In genomic region chr7:17062845-17063244, GRCm38 (mm10) we compare ENCODE assay signal across 7 mouse cellular contexts. TPM values are rescaled to one million over a fixed set of nuclear protein-coding genes. Genes with fewer than 3 reads are reported as not detected.
DNase-seq lines count a peak whose midpoint lies in the region; ATAC-seq and TF ChIP-seq lines count a peak whose summit lies in the region.

No protein-coding gene starts in this region.

- H3K9ac ChIP-seq in forebrain, embryonic 12.5 days: peak overlapping the region; percentile 53; the same call in 1 of the 2 replicates
- peak overlapping the region; percentile 73 for H3K9ac ChIP-seq in lung, postnatal 0 days (replicated peaks; ENCODE audit: low read depth)

- intact Hi-C loops in left cerebral cortex, postnatal 10 days (cut with DNase I): loop anchor here (5.0 kb wide), 2 partner anchors 46 to 111 kb away; no protein-coding TSS in a partner anchor

- no peaks in the 10 kb centered on the region for H3K9me3 ChIP-seq in forebrain, embryonic 12.5 days
- no peaks in the 10 kb centered on the region for H3K9me3 ChIP-seq in lung, postnatal 0 days (ENCODE audit: low read length)

- H3K27ac ChIP-seq in forebrain, embryonic 12.5 days: no peak overlapping the region
- H3K27ac ChIP-seq in kidney, adult 2 months (ENCODE audit: insufficient read depth, low read depth, low read length): no peak overlapping the region
- H3K27ac ChIP-seq in lung, postnatal 0 days (ENCODE audit: low read length): peak overlapping the region; percentile 96

- peak overlapping the region; percentile 67 for H3K4me2 ChIP-seq in forebrain, embryonic 12.5 days
- peak overlapping the region; percentile 74 for H3K4me2 ChIP-seq in lung, postnatal 0 days (replicated peaks; ENCODE audit: low read depth, low read length)

- no peaks in the 10 kb centered on the region for H3K36me3 ChIP-seq in forebrain, embryonic 12.5 days (replicated peaks)
- H3K36me3 ChIP-seq in kidney, adult 2 months (ENCODE audit: control insufficient read depth, insufficient read depth, low read length): no peaks in the 10 kb centered on the region
- H3K36me3 ChIP-seq in lung, postnatal 0 days (ENCODE audit: insufficient read depth, low read length): no peaks in the 10 kb centered on the region

- H3K4me1 ChIP-seq in forebrain, embryonic 12.5 days: peaks cover 53% of the 10 kb centered on the region
- H3K4me1 ChIP-seq in kidney, adult 2 months (ENCODE audit: control insufficient read depth, insufficient read depth, low read length): peaks cover 36% of the 10 kb centered on the region
- H3K4me1 ChIP-seq in lung, postnatal 0 days (ENCODE audit: insufficient read depth, low read depth, low read length): peaks cover 15% of the 10 kb centered on the region

- 22% methylated on average over 11 of the region's 11 CpGs for WGBS in forebrain, embryonic 12.5 days
- WGBS in kidney, adult 2 months: 10% methylated on average over 11 of the region's 11 CpGs
- WGBS in lung, postnatal 0 days: 3% methylated on average over 11 of the region's 11 CpGs

- DNase-seq in brain, embryonic 14.5 days (ENCODE audit: low read depth): peak; percentile 2
- peak; percentile 52 for DNase-seq in kidney, adult 2 months
- peak; percentile 90 for DNase-seq in lung, postnatal 0 days (ENCODE audit: low spot score)
- DNase-seq in left cerebral cortex, postnatal 10 days (ENCODE audit: extremely low spot score in 1 of 2, low spot score in 2 of 2): no peak
- DNase-seq in right cerebral cortex, postnatal 36 days (ENCODE audit: low spot score in 2 of 2): no peak

- TF ChIP-seq CTCF in brain, embryonic 14.5 days (IDR thresholded peaks at IDR 0.05; ENCODE audit: borderline replicate concordance, extremely low read depth, insufficient read depth, insufficient read length): no peak
- no peak for TF ChIP-seq CTCF in kidney, adult 2 months (conservative IDR thresholded peaks at IDR 0.05; ENCODE audit: insufficient read depth, insufficient read length, low read depth, low read length)
- TF ChIP-seq CTCF in lung, postnatal 0 days (IDR thresholded peaks at IDR 0.05): no peak

- peak; percentile 83 for TF ChIP-seq EP300 in lung, postnatal 0 days (IDR thresholded peaks at IDR 0.05)

- peak; percentile 7; the same call in 1 of the 2 replicates for ATAC-seq in forebrain, embryonic 12.5 days (ENCODE audit: low FRiP score)
- peak; percentile 4 for ATAC-seq in lung, postnatal 0 days
- no peak for ATAC-seq in megakaryocyte-erythroid progenitor cell, adult 5-6 weeks (replicated peaks; ENCODE audit: low FRiP score, low TSS enrichment, poor library complexity, severe bottlenecking)

- peaks cover 19% of the 10 kb centered on the region for H3K27me3 ChIP-seq in forebrain, embryonic 12.5 days
- no peaks in the 10 kb centered on the region for H3K27me3 ChIP-seq in kidney, adult 2 months (replicated peaks; ENCODE audit: control insufficient read depth, insufficient read depth, low read length)
- H3K27me3 ChIP-seq in lung, postnatal 0 days (replicated peaks; ENCODE audit: insufficient read depth, low read length): no peaks in the 10 kb centered on the region

- TF ChIP-seq POLR2A in brain, embryonic 14.5 days (IDR thresholded peaks at IDR 0.05; ENCODE audit: borderline replicate concordance, extremely low read depth, insufficient read depth, insufficient read length, poor library complexity, severe bottlenecking): no peak
- TF ChIP-seq POLR2A in kidney, adult 2 months (IDR thresholded peaks at IDR 0.05; ENCODE audit: low read depth, low read length): no peak

- peak overlapping the region; percentile 45 for H3K4me3 ChIP-seq in forebrain, embryonic 12.5 days (replicated peaks)
- peak overlapping the region; percentile 11; the same call in 1 of the 2 replicates for H3K4me3 ChIP-seq in kidney, adult 2 months (ENCODE audit: insufficient read depth, low read depth, low read length)
- peak overlapping the region; percentile 59 for H3K4me3 ChIP-seq in lung, postnatal 0 days (ENCODE audit: low read depth, low read length)

RNA-seq across cellular contexts. Expression of gene Hif3a, which starts 0.6 kb away (rescaled TPM):
- 4.1 and 6.9 TPM in 2 replicates for polyA plus RNA-seq in brain, embryonic 14.5 days (2012; rRNA removed)
- polyA plus RNA-seq in forebrain, embryonic 12.5 days (2016; fragmentation: Nextera tagmentation; extraction: Ambion mirVana): 8.7 and 9.9 TPM in 2 replicates
- 0.92 and 0.95 TPM in 2 replicates for polyA plus RNA-seq in kidney, adult 2 months (2012; rRNA removed)
- polyA plus RNA-seq in lung, postnatal 0 days (2015; fragmentation: Nextera tagmentation; extraction: Ambion mirVana): 5.3 and 8.2 TPM in 2 replicates
- 22.8 and 39.3 TPM in 2 replicates for total RNA-seq in megakaryocyte-erythroid progenitor cell, adult 5-6 weeks (2014; fragmentation: Nextera tagmentation)
- 2.9 and 3.7 TPM in 2 replicates for total RNA-seq in megakaryocyte-erythroid progenitor cell, adult 5-6 weeks (2017)
- total RNA-seq in left cerebral cortex, postnatal 10 days (2021): 10 to 100 TPM in 1 of 2 experiments, 1 to 10 TPM in 1; 6.5 to 16.9 TPM

RNA-seq across cellular contexts. Expression of gene Psg16, which starts 11.0 kb away (rescaled TPM):
- polyA plus RNA-seq in brain, embryonic 14.5 days (2012; rRNA removed): 1.6 and 2.7 TPM in 2 replicates
- polyA plus RNA-seq in forebrain, embryonic 12.5 days (2016; fragmentation: Nextera tagmentation; extraction: Ambion mirVana): 0.26 and 0.27 TPM in 2 replicates
- polyA plus RNA-seq in kidney, adult 2 months (2012; rRNA removed): 0.05 TPM in 1 of 2 replicates, not detected in the other
- polyA plus RNA-seq in lung, postnatal 0 days (2015; fragmentation: Nextera tagmentation; extraction: Ambion mirVana): 0.18 and 0.21 TPM in 2 replicates
- total RNA-seq in megakaryocyte-erythroid progenitor cell, adult 5-6 weeks (2014; fragmentation: Nextera tagmentation): 0.11 TPM in 1 of 2 replicates, not detected in the other
- total RNA-seq in megakaryocyte-erythroid progenitor cell, adult 5-6 weeks (2017): 1.1 TPM in 1 of 2 replicates, not detected in the other
- total RNA-seq in left cerebral cortex, postnatal 10 days (2021): 1 to 10 TPM; 5.6 to 6.1 TPM

RNA-seq across cellular contexts. Expression of gene Ppp5c, which starts 35.1 kb away (rescaled TPM):
- polyA plus RNA-seq in brain, embryonic 14.5 days (2012; rRNA removed): 164 and 199 TPM in 2 replicates
- polyA plus RNA-seq in forebrain, embryonic 12.5 days (2016; fragmentation: Nextera tagmentation; extraction: Ambion mirVana): 107 and 112 TPM in 2 replicates
- polyA plus RNA-seq in kidney, adult 2 months (2012; rRNA removed): 199 and 226 TPM in 2 replicates
- 65.1 and 71.8 TPM in 2 replicates for polyA plus RNA-seq in lung, postnatal 0 days (2015; fragmentation: Nextera tagmentation; extraction: Ambion mirVana)
- total RNA-seq in megakaryocyte-erythroid progenitor cell, adult 5-6 weeks (2014; fragmentation: Nextera tagmentation): 148 and 150 TPM in 2 replicates
- 58.8 and 82.4 TPM in 2 replicates for total RNA-seq in megakaryocyte-erythroid progenitor cell, adult 5-6 weeks (2017)
- 100 to 1,000 TPM; 157 to 162 TPM for total RNA-seq in left cerebral cortex, postnatal 10 days (2021)

Comparison
In these comparisons a context has a peak if more than half of its experiments do, and no peak if none do; other contexts are left out.
1. DNase-seq: peak in brain, embryonic 14.5 days (single experiment), kidney, adult 2 months (single experiment) and lung, postnatal 0 days (single experiment); none in left cerebral cortex, postnatal 10 days (0 of 2) and right cerebral cortex, postnatal 36 days (0 of 2).
2. Peak in every context shown above with its lines, with median percentiles within 50 percentile points of each other: H3K4me3 ChIP-seq.